ENCODE assay signal across 10 mouse cellular contexts in the genomic region with DNA sequence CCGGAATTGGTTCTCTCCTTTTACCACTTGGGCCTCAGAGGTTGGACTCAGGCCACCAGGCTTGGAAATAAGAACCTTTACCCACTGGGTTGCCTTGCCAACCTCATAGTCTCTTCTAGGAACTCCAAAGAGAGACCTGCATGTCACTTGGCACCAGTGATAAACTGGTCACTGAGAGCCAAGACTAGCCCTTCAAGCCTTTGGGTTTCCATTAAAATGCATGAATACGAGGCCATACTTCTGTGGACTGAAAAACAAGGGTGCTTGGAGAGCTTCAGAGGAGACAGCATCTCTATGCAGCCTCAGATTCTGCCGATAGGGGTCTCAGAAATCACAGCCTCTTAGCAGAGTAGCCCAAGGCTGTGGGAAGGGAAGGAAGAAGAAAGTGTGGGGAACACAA. TPM values are rescaled to one million over a fixed set of nuclear protein-coding genes. Genes with fewer than 3 reads are reported as not detected.
DNase-seq lines count a peak whose midpoint lies in the region; ATAC-seq lines count a peak whose summit lies in the region.
"Had no signal": no experiment of that assay in that cellular context is flagged by ENCODE, and none has a peak within 500 bp of the region (broad histone marks: within the 10 kb centered on the region; RNA-seq: fewer than 3 reads in every experiment).

No protein-coding gene starts in this region.

- no peak for DNase-seq in frontal cortex, postnatal 25 days (ENCODE audit: low spot score in 2 of 2)
- DNase-seq in layer of hippocampus, postnatal 10 days (ENCODE audit: low spot score in 2 of 2): peak; percentile 47 to 61
- no peak for DNase-seq in layer of hippocampus, postnatal 25 days (ENCODE audit: extremely low spot score in 1 of 2, low spot score in 1 of 2)
- DNase-seq in right cerebral cortex, postnatal 4 days: peak; percentile 32
- no peak for DNase-seq in right cerebral cortex, postnatal 25 days
- no peak for DNase-seq in gastrocnemius, postnatal 10 days
- no peak for DNase-seq in thymus, postnatal 0 days (ENCODE audit: low spot score)
- DNase-seq: gastrocnemius, adult 2 months had no signal

- ATAC-seq in frontal cortex, adult (ENCODE audit: low TSS enrichment): peak; percentile 47
- ATAC-seq: inflammation-experienced regulatory T-cells, adult 6 months had no signal

RNA-seq across cellular contexts. Expression of gene Tomm20, which starts 38.3 kb away (rescaled TPM):
- 100 to 1,000 TPM; 186 to 197 TPM for total RNA-seq in layer of hippocampus, postnatal 10 days (2021)
- total RNA-seq in layer of hippocampus, postnatal 25 days (2021): 100 to 1,000 TPM; 180 to 206 TPM
- total RNA-seq in gastrocnemius, postnatal 10 days (2021): 100 to 1,000 TPM; 114 to 122 TPM
- polyA plus RNA-seq in thymus, postnatal 0 days (2015; fragmentation: Nextera tagmentation; extraction: Ambion mirVana): 327 and 329 TPM in 2 replicates

Comparison
In these comparisons a context has a peak if more than half of its experiments do, and no peak if none do; other contexts are left out.
1. DNase-seq: peak in layer of hippocampus, postnatal 10 days (2 of 2) and right cerebral cortex, postnatal 4 days (single experiment); none in frontal cortex, postnatal 25 days (0 of 2), layer of hippocampus, postnatal 25 days (0 of 2), right cerebral cortex, postnatal 25 days (single experiment), gastrocnemius, postnatal 10 days (single experiment) and thymus, postnatal 0 days (single experiment).